Mouse (Mus musculus) heart, embryonic 12.5 days (tissue): ENCODE measurements around the gene Bmyc. TPM values are rescaled to one million over a fixed set of nuclear protein-coding genes. Genes with fewer than 3 reads are reported as not detected.
A peak's percentile ranks its signal among the peaks of the same experiment; 100 is the strongest.
"Not testable (repeated sequence)": the region's sequence is repeated elsewhere in the genome, so short reads cannot be mapped to it uniquely, and the experiment has no call there.

Experiments used
- ATAC-seq: fragments of 200-750 bp; cut with Nextera tagmentation; 2 replicates; pipeline ENCODE4 v1.8.0; 2017; ENCODE audit warnings: moderate TSS enrichment, moderate library complexity; ENCODE audit not compliant: insufficient number of reproducible peaks, low FRiP score
- H3K27ac ChIP-seq: fragments of 300-500 bp; sonication (generic); 2 replicates; pipeline ENCODE4 v1.5.1; 2016; ENCODE audit warnings: mild to moderate bottlenecking, moderate library complexity; ENCODE audit not compliant: poor library complexity, severe bottlenecking
- H3K27me3 ChIP-seq: fragments of 300-500 bp; sonication (generic); replicated peaks from 2 replicates; pipeline ENCODE4 v1.6.1; 2016; ENCODE audit warnings: mild to moderate bottlenecking, moderate library complexity
- H3K36me3 ChIP-seq: fragments of 300-500 bp; sonication (generic); 2 replicates; pipeline ENCODE4 v1.6.1; 2016; ENCODE audit warnings: mild to moderate bottlenecking, moderate library complexity
- H3K4me1 ChIP-seq: fragments of 300-500 bp; sonication (generic); replicated peaks from 2 replicates; pipeline ENCODE4 v1.6.1; 2016; ENCODE audit warnings: mild to moderate bottlenecking
- H3K4me2 ChIP-seq: fragments of 300-500 bp; sonication (generic); 2 replicates; pipeline ENCODE4 v1.6.1; 2016; ENCODE audit warnings: mild to moderate bottlenecking, moderate library complexity
- H3K4me3 ChIP-seq: fragments of 300-500 bp; sonication (generic); 2 replicates; pipeline ENCODE4 v1.5.1; 2016; ENCODE audit warnings: mild to moderate bottlenecking
- H3K9ac ChIP-seq: fragments of 300-500 bp; sonication (generic); 2 replicates; pipeline ENCODE4 v1.6.1; 2016; ENCODE audit warnings: mild to moderate bottlenecking, moderate library complexity
- H3K9me3 ChIP-seq: fragments of 300-500 bp; sonication (generic); replicated peaks from 2 replicates; pipeline ENCODE4 v1.6.1; 2016; ENCODE audit warnings: mild to moderate bottlenecking, moderate library complexity
- WGBS: fragments of 180-500 bp; shearing (Covaris S2); methylation state at CpG from one replicate; pipeline ENCODE4 v1.1.7; 2016; 5-methylcytosine and 5-hydroxymethylcytosine counted together
- polyA plus RNA-seq: library from polyadenylated mRNA; unstranded; fragments of >200 nt; fragmentation: Nextera tagmentation; extraction: Ambion mirVana; gene quantifications from 2 replicates; pipeline ENCODE4 v1.2.1, GENCODE M21; 2016

Bmyc gene
- polyA plus RNA-seq, 1 experiment from 2014 or later = 57.5 TPM

- Histone ChIP-seq H3K4me3 (no peak overlapping the region), H3K27ac (peak overlapping the region; percentile 17; the same call in 1 of the 2 replicates), H3K36me3 (no peaks in the 10 kb centered on the region), H3K4me2 (no peak overlapping the region), H3K9me3 (0 out of 2 replicates have a peak, but pooled peaks cover 3% of the 10 kb centered on the region), H3K27me3 (no peaks in the 10 kb centered on the region), H3K9ac (no peak overlapping the region), H3K4me1 (no peaks in the 10 kb centered on the region)
- ATAC-seq = peak; percentile 67
- 34% methylated on average over 2 of the region's 2 CpGs for WGBS
Measured at GRCm38 (mm10) chr2:25733199-25733930, 26.8 kb downstream of the Bmyc start.

- not testable (repeated sequence) for H3K4me3 ChIP-seq, H3K4me1 ChIP-seq, ATAC-seq, H3K36me3 ChIP-seq, H3K27me3 ChIP-seq, H3K27ac ChIP-seq, H3K4me2 ChIP-seq, H3K9ac ChIP-seq, H3K9me3 ChIP-seq
- whole genome bisulfite sequencing = 70% methylated on average over 3 of the region's 3 CpGs
Measured at GRCm38 (mm10) chr2:25736709-25737108, 30.2 kb downstream of the Bmyc start, which contains the start of gene Obp2b. Obp2b (plus strand) TSS chr2:25737009.

GRCm38 (mm10) chr2:25741671-25742070 lies 35.1 kb downstream of the Bmyc start:
- no peaks in the 10 kb centered on the region for H3K9me3 ChIP-seq
- 63% methylated on average over 1 of the region's 1 CpGs for WGBS
- no peaks in the 10 kb centered on the region for H3K27me3 ChIP-seq
- no peak overlapping the region for H3K4me2 ChIP-seq
- H3K36me3 ChIP-seq = no peaks in the 10 kb centered on the region
- no peaks in the 10 kb centered on the region for H3K4me1 ChIP-seq
- ATAC-seq = no peak
- no peak overlapping the region for H3K4me3 ChIP-seq
- no peak overlapping the region for H3K9ac ChIP-seq
- H3K27ac ChIP-seq = no peak overlapping the region

- Histone ChIP-seq H3K4me1 (peaks cover 9% of the 10 kb centered on the region; the same call in 1 of the 2 replicates), H3K9ac (no peak overlapping the region), H3K4me2 (no peak overlapping the region), H3K27ac (no peak overlapping the region), H3K9me3 (peaks cover 5% of the 10 kb centered on the region), H3K27me3 (no peaks in the 10 kb centered on the region), H3K4me3 (no peak overlapping the region), H3K36me3 (no peaks in the 10 kb centered on the region)
- 90% methylated on average over 1 of the region's 1 CpGs for WGBS
- no peak for ATAC-seq
Measured at GRCm38 (mm10) chr2:25754201-25754600, 47.7 kb downstream of the Bmyc start.

Other genes with a start within 250 kb of the Bmyc start
- gene Clic3, start 249.9 kb upstream of the Bmyc start, polyA plus RNA-seq = 1.1 and 1.4 TPM in 2 replicates
- 22.1 and 22.7 TPM in 2 replicates for gene Paxx, start 245.6 kb upstream of the Bmyc start, polyA plus RNA-seq
- gene Ptgds, start 236.7 kb upstream of the Bmyc start, polyA plus RNA-seq = 2.4 and 2.6 TPM in 2 replicates
- not detected in 2 replicates for gene Lcn12, start 212.8 kb upstream of the Bmyc start, polyA plus RNA-seq
- gene Fbxw5, start 206.0 kb upstream of the Bmyc start, polyA plus RNA-seq = 82.7 and 83.3 TPM in 2 replicates
- 2.4 and 3.3 TPM in 2 replicates for gene C8g, start 205.0 kb upstream of the Bmyc start, polyA plus RNA-seq
- 21.1 and 22.3 TPM in 2 replicates for gene Traf2, start 159.8 kb upstream of the Bmyc start, polyA plus RNA-seq
- gene Edf1, start 148.9 kb upstream of the Bmyc start, polyA plus RNA-seq = 300 and 303 TPM in 2 replicates
- 1.2 and 3.5 TPM in 2 replicates for gene Mamdc4, start 131.9 kb upstream of the Bmyc start, polyA plus RNA-seq
- 161 and 164 TPM in 2 replicates for gene Phpt1, start 131.5 kb upstream of the Bmyc start, polyA plus RNA-seq
- 0.46 and 0.51 TPM in 2 replicates for gene Ajm1, start 125.0 kb upstream of the Bmyc start, polyA plus RNA-seq
- 48.6 and 49.2 TPM in 2 replicates for gene Rabl6, start 98.2 kb upstream of the Bmyc start, polyA plus RNA-seq
- gene Ccdc183, start 89.1 kb upstream of the Bmyc start, polyA plus RNA-seq = 0.12 and 0.14 TPM in 2 replicates
- 15.3 and 17.8 TPM in 2 replicates for gene Tmem141, start 84.7 kb upstream of the Bmyc start, polyA plus RNA-seq
- gene Fcna, start 78.7 kb upstream of the Bmyc start, polyA plus RNA-seq = 0.63 and 1.1 TPM in 2 replicates
- not detected in 2 replicates for gene Lcn8, start 53.6 kb upstream of the Bmyc start, polyA plus RNA-seq
- gene Lcn5, start 48.8 kb upstream of the Bmyc start, polyA plus RNA-seq = not detected in 2 replicates
- gene Lcn6, start 30.0 kb upstream of the Bmyc start, polyA plus RNA-seq = not detected in 2 replicates
- gene Lcn10, start 24.0 kb upstream of the Bmyc start, polyA plus RNA-seq = not detected in 2 replicates
- not detected in 2 replicates for gene Obp2a, start 6.7 kb upstream of the Bmyc start, polyA plus RNA-seq
- not detected in 2 replicates for gene Obp2b, start 30.3 kb downstream of the Bmyc start, polyA plus RNA-seq
- not detected in 2 replicates for gene Lcn3, start 58.8 kb downstream of the Bmyc start, polyA plus RNA-seq
- not detected in 2 replicates for gene Lcn11, start 70.3 kb downstream of the Bmyc start, polyA plus RNA-seq
- not detected in 2 replicates for gene Gm13539, start 75.5 kb downstream of the Bmyc start, polyA plus RNA-seq
- not detected in 2 replicates for gene Glt6d1, start 109.1 kb downstream of the Bmyc start, polyA plus RNA-seq
- gene Lcn9, start 116.4 kb downstream of the Bmyc start, polyA plus RNA-seq = not detected in 2 replicates
- gene Sohlh1, start 140.5 kb downstream of the Bmyc start, polyA plus RNA-seq = not detected in 2 replicates
- not detected in 2 replicates for gene Kcnt1, start 157.0 kb downstream of the Bmyc start, polyA plus RNA-seq